Mouse (Mus musculus) NIH3T3 (cell line): ENCODE measurements at regions not wholly inside any gene's neighbourhood (a gene's known extent, or its start where the extent isn't known, plus 50 kb on each side); places are given as distances from the start of the nearest gene placed in this dataset.

Experiments used
- DNase-seq: peaks from one replicate; pipeline ENCODE4 v3.0.0-alpha.2; 2012; ENCODE audit warnings: low read depth

- DNase-seq: no peak
Observed at GRCm38 (mm10) chr10:9166017-9166416, 280.1 kb upstream of the Sash1 start.

DNA sequence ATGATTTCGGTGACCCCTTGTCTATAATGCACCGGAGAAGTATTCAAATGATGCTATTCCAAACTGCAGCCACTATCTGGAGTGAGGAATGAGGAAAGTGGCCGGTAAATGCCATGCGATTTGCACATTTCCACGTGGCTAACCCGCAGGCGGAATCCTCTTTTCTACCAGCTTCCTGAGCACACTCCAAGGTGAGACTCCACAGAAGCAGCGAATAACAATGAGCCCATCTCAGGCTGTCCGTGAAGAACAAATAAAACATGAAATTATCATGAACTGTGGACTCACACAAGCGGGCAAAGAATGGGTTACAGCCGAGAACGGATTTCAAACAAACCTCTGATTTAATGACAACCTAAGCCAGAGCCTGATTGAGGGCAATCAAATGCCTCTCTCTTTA lies 279.7 kb upstream of the Sash1 start:
- DNase-seq: no peak

DNA sequence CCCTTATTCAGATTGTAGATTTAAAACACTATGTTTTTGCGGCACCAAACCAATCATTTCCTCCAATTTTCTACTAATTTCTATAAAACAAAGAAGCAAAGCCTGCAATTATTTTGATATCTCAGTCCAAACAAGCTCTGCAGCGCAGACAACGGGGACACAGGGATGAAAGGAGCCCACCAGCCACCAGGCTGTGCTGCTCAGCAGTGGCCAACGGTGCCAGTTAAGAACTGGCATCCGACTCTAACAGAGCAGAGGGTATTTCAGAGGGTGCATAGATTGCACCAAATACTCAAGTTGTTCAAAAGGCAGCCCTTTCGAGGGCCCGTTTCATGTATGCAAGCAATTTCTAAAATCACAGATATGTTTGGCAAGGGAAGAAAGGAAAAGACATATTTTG lies 278.5 kb upstream of the Sash1 start:
- no peak for DNase-seq

GRCm38 (mm10) chr10:9161597-9161996 lies 275.7 kb upstream of the Sash1 start:
- no peak for DNase-seq

DNA sequence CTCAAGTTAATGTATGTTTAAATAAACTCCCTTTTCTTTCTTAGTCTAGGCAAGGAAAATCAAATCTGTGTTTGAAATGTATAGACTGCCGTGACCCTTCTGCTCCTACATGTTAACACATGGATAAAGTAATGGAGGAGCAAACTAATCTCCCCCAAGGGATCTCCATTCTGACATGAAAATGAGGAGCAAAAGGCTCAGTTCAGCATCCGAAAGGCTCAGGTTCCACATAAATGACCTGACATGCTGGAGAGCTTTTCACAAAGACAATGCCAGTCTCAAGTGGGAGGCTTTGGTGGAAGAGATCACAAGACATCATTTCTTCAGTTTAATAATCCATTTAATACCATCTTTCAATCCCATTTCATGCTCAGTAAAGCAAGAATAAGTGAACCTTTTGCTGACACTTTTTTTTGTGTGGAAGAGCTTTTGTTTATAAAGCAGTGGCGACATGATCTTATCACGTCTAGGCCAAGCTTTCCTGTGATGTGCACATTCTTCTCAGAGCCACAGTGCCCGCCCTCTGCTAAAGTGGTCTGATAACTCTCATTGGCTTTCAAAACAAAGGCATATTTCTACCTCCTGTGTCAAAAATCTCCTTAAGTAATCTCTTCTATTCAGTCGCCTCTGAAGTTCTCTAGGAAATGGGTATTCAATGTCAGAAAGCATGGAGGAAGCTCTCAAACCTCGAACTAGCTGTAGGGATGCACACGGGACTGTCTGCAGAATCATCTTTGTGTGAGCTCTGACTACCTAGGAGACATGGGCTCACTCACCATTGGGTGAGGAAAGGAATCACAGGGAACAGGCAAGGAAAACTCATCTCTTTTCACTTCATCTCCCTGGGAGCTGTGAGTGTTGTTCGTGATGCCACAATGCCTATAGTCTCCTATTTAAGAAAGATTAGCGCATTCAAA lies 271.7 kb upstream of the Sash1 start:
- no peak for DNase-seq

DNA sequence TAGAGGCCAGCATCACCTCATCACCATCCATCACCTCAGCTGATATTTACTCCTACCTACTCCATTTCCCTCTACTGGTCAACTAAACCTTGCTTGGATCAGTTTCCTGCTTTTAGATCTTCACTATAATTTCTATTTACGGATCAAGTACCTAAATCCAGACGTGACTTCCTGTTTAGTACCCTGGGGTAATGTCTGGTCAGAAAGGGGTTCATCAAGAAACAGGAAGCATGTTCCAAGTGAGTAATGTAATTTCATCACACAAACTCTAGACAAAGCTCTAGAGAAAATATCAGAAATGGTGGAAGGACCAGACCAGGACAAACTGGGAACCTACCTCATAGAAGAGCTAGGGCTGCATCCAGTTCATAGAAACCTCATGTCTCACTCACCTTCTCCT lies 250.2 kb upstream of the Sash1 start:
- DNase-seq: no peak

DNA sequence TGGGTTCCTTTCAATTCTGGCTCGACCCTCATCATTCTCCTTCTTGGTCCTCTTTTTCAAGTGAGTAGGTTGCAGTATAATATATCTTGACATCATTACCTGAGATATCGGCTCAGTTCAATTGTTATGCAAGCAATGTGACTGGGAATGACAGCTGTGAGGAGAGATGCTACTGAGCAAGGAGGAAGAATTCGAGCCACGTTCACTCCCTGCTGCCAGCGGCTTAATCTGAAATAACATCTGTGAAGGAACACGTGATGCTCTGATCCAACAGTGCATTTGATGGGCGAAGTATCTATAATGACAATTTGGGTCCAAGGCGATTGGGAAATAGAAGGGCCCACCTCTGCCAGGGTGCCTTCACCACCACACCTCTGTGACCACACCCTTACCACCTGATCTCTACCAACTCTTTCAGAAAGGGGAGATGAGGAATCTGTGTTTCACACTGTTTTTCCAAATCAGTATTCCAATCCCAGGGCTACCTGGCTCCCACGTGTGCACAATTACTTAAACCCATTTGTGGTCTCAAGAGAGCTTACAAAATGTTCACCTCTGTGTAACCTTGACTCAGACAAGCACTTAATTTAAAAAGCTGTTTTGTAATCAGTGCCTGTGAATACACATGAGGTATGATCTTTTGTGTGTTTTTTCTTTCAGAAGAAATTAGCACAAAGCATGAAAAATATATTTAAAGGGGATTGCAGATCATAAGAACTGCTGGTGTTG lies 248.6 kb upstream of the Sash1 start:
- no peak for DNase-seq

GRCm38 (mm10) chr10:9130061-9130460 lies 244.2 kb upstream of the Sash1 start:
- DNase-seq: no peak

GRCm38 (mm10) chr10:9119249-9119648 lies 233.4 kb upstream of the Sash1 start:
- no peak for DNase-seq

DNA sequence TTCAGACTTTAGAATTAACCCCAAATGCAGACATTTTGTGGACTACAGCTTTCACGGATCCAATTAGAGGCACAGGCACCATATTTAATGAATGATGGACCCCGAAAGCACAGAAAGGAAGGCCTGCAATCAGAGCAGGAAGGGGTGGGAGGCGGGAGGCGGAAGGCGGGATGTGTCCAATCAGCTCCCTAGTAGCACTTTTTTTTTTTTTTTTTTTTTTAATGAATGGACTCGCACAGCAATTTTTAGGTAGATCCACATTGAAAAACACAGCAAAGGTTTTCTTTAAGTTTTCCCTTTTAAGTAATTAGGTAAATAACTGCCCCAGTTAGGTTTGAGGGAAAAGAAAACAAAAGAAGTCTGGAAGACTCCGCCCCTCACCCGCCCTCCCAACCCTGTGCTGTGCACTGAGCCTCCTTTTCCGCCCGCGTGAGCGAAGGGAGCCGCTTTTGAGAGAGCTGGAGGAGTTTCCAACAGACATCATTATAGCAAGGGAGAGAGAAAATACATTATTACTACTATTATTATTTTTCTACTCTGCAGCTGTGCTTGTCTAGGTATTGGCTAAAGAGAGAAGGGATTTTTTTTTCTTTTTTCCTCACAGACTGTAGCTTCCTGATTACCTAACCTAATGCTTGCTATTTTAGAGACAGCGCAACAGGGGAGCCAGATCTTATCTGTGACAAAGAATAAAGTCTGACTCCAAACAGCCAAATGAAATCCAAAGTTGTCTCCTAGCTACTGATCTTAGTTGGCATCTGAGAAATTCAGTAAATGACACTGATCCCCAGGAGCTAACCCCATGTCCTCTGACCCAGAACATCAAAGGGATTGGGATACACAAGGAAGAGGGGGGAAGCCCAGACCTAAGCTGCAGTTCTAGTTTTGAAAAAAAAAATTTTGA lies 232.0 kb upstream of the Sash1 start:
- DNase-seq: no peak

GRCm38 (mm10) chr10:9117134-9117533 lies 231.3 kb upstream of the Sash1 start:
- no peak for DNase-seq

- no peak for DNase-seq
Observed at GRCm38 (mm10) chr10:9113706-9114105, 227.8 kb upstream of the Sash1 start.

GRCm38 (mm10) chr10:9111051-9111450 lies 225.2 kb upstream of the Sash1 start:
- no peak for DNase-seq

DNA sequence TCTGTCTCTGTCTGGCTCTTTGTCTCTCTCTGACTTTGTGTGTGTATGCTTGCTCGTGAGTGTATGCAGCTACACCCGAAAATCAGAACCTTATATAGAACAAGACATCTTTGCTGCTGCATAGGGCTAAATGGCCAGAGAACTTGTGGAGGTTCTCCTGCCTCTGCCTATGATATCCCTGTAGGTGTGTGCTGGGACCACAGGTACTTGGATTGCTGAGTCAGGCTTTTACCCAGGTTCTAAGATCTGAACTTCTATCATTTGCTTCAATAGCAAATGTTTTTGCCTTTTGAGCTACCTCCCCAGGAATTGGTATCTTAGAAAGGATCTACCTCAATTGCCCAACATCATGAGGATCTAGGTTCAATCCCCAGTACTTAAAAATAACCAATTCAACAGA lies 210.3 kb upstream of the Sash1 start:
- DNase-seq: no peak

DNA sequence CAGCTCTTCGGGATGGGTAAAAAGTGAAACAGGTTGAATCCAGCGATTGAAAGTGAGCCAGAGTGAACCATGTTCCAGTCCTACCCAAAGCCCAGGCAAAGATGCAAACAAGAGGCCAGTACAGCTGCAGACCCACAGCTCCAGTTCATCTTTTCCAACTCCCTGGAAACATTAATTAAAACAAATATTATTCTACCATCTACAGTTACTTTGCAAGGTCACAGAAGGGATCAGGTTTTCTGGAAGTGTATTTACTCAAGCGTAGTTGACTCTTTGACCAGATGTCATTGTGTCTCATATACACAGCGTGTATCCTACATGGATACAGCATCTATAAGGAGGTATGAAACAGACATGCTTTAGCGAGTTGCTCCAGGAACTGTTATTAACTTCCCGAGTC lies 209.3 kb upstream of the Sash1 start:
- no peak for DNase-seq

GRCm38 (mm10) chr10:9092237-9092885 lies 206.5 kb upstream of the Sash1 start:
- peak; percentile 27 for DNase-seq

DNA sequence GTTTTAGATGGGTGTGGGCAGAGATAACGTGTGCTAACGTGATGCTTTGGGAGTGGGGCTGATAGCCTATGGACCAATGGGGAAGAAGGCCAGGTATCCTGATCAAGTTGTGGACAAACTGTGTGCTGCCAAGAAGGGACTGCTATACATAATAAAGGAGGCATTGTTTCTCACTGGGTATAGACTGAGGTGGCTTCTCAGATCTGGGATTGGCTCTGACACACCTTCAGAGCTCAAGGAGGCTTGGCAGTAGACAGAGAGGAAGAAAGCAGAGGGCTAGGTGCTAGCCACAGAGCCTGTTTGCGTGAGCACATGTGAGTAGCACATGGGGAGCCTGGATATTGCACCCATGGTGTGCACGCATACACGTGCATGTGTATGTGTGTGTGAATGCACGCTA lies 205.1 kb upstream of the Sash1 start:
- DNase-seq: no peak

DNA sequence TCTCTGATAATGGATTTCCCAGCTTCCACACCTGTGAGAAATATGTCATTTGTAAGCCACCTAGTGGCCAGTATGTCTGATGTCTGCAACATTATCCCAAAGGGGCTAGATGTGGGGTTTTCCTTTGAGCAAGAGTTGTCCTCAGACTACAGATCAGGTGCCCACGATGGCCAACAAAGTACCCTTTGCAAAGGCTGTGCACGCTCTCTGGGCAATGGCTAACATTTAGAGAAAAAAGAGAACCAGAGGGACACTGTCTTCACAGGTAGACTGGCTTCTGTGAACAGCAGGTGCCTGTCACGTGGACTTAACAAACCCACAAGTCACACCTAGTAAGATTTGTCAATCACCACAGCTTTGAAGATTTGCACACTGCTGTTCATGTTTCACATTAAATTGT lies 202.0 kb upstream of the Sash1 start:
- DNase-seq: no peak

DNA sequence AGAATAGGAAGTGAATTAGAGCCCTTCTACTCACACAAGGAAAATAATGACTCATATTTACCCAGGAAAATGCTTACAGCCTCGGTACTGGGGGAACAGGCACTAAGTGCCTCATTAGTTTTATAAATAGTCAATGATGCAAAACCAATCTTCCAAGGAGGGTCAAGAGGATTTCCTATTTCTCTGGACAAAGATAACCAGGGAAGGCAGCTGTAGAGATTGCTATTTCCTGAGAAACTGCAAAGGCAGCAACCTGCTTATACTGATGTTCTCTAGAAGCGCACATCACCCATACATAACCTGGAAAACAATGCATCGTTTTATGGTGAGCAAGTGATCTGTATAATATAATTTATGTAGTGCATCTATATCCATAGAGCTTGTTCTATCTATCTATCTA lies 201.3 kb upstream of the Sash1 start:
- no peak for DNase-seq

DNA sequence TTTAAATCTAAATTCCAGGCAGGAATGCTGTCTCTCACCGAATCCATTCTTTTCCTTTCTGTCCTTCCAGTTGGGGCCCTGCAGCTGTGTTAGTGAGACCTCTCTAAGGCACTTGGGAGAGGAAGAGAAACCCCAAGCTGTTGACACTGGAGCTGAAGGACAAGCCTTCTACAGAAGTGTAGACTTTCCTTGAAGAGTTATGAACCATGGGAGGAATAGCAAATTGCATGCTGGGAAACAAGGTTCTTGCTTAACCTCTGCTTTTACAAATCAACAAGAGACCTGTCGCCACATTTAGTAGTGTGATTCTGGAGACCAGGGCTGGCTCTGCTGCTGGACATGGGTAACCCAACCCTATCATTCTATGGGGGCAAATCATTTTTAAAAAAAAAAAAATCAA lies 200.8 kb upstream of the Sash1 start:
- DNase-seq: no peak

- no peak for DNase-seq
Observed at GRCm38 (mm10) chr10:9085441-9085840, 199.6 kb upstream of the Sash1 start.

DNA sequence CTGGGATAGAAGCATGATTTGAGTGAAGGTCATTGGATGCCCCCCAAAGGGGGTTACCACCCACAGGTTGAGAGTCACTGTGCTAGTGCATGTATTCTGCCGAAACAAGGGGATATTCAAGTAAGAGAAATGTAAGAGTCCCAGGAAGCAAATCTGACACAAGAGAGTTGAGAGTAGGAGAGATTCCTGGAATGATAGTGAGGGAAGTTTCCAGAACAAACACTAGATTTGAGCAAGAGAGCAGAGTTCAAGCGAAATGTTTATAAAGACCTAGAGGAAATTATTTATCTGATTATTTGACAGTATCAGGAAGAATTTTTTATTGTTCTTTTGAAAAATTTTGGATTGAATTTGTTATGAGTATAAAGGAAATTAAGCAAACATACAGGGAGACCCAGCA lies 189.0 kb upstream of the Sash1 start:
- DNase-seq: no peak
